Mouse (Mus musculus): ENCODE measurements around the gene Gm28230.

The Gm28230 gene

GRCm38 (mm10) chr2:74722949-74723348, 3.6 kb upstream of the Gm28230 start:
- DNase-seq (ENCODE audit: low spot score in 2 of 2), result no peak

- DNase-seq (ENCODE audit: low spot score in 2 of 2), result no peak
Measured at GRCm38 (mm10) chr2:74724244-74725015, 2.1 kb upstream of the Gm28230 start.

DNA sequence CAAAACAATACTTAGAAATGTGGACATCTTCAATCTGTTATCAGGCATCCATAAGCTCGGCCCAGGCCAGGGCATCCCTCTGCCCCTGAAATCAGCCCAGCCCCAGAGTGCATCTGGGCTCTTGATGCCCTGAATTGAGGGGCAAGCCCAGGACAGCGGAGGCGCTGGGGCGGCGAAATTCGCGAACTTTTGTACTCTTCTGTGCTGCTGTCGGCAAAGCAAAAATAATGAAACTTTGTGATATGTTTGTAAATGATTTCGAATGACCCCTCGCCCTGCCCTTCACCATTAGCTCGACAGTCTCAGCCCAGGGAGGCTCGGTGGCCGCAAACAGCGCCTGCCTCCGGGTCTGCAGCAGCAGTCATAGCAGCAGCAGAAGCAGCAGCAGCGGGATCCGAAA, 1.4 kb upstream of the Gm28230 start:
- DNase-seq (ENCODE audit: low spot score in 2 of 2), result no peak

DNA sequence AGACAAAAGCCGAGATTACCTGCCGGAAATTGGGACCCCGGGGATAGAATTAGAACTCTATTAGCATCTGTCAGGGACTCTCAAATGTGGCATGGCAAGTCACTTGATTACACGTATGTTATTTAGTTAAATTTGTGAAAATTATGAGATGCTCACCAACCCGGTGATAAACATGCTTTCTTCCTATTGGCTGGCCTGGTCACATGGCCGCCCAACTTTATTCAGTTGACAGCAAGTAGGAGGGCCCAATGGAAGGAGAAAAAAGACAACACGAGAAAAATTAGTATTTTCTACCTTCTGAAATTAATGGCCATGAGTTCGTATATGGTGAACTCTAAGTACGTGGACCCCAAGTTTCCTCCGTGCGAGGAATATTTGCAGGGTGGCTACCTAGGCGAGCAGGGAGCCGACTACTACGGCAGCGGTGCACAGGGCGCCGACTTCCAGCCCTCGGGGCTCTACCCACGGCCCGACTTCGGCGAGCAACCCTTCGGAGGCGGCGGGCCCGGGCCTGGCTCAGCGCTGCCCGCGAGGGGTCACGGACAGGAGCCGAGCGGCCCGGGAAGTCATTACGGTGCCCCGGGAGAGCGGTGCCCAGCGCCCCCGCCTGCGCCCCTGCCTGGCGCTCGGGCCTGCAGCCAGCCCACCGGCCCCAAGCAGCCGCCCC, 578 bp downstream of the Gm28230 start:
- no peak for DNase-seq (ENCODE audit: low spot score in 2 of 2)

DNA sequence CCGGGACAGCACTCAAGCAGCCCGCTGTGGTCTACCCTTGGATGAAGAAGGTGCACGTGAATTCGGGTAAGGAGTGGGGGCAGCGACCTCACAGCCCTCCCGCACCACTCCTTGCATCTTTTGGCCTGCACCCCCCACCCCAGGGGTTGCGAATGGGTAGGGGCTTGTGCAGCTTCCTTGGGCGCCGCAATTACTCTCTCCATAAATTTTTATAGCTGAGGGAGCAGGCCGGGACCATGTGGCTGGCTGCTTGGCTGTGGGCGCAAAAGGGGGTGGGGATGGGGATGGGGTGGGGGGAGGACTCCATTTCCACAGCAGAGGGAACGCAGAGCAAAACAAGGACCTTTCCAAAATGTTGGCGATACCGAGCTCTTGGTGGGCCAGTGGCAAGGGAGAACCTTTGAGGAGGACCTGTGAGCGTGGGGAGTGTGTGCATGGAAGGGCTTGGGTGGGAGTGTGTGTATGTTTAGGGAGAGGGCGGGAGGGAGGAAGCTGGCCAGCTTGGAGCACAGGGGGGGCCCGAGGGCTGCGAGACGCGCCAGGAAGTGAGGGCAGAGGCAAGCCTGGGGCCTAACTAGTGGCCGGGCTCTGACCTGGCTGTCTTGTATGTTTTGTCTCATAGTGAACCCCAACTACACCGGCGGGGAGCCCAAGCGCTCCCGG, 1.2 kb downstream of the Gm28230 start:
- DNase-seq (ENCODE audit: low spot score in 2 of 2), result no peak

- DNase-seq (ENCODE audit: low spot score in 2 of 2), result no peak
Measured at GRCm38 (mm10) chr2:74728303-74728680, 1.8 kb downstream of the Gm28230 start.

DNA sequence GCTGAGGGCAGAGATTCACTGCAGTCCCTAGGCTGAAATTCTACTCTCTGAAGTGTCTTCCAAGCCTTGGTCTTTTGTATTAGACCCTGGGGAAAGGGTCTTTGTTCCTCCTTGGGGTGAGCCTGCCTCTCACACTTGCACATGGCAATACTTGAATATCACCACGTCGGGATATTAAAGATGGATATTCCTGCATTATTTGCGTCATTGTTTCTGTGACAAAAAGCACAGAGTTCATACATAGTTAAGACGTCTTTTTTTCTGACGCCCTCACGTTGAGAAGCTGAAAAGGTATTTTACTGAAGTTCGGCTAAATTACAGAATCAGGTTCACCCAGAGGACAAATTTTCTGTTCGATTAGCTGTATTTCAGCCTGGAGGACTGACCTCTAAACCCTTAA, 3.8 kb downstream of the Gm28230 start:
- no peak for DNase-seq (ENCODE audit: low spot score in 2 of 2)

DNA sequence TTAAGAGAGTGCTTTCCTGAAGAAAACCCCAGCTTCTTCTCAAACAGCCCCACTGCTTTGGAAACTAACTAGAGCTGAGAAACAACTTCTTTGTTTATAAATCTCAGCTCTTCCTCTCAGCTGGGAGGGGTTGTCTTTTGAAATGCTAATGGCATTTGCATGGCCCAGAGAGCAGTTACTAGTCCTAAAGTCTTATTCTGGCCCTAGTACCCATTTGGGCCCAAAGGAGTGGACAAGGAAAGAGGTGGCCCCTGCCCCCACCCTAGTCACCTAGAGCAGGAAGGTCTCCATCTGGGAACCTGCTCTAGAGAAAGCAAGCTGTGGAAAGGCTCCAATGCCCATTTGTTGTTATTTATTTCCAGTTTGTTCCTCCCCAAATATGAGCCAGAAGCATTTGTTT, 4.5 kb downstream of the Gm28230 start:
- no peak for DNase-seq (ENCODE audit: low spot score in 2 of 2)

- DNase-seq (ENCODE audit: low spot score in 2 of 2), result no peak
Measured at GRCm38 (mm10) chr2:74731799-74732512, 5.4 kb downstream of the Gm28230 start.

- no peak for DNase-seq (ENCODE audit: low spot score in 2 of 2)
Measured at GRCm38 (mm10) chr2:74732513-74733316, 6.2 kb downstream of the Gm28230 start.

- DNase-seq (ENCODE audit: low spot score in 2 of 2), result no peak
Measured at GRCm38 (mm10) chr2:74733317-74733661, 6.8 kb downstream of the Gm28230 start.

DNA sequence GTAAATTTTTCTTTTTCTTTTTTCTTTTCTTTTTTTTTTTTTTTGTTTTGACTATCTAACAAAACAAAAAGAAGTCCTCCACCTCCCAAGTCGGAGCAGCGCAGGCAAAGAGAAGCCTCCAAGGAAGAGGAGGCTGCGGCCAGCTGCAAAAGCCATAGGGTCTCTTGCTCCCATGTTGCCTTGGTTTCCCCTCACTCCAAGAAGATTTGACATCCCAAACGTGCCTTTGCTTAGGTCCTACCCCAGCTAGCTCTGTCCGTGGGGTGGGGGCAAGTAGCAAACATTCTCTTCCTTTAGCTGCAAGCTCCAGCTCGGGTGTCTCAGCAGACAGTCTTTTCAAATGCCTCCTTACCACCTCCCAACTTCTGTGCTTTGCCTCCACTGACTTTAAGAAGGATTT, 7.2 kb downstream of the Gm28230 start:
- DNase-seq (ENCODE audit: low spot score in 2 of 2), result no peak

DNA sequence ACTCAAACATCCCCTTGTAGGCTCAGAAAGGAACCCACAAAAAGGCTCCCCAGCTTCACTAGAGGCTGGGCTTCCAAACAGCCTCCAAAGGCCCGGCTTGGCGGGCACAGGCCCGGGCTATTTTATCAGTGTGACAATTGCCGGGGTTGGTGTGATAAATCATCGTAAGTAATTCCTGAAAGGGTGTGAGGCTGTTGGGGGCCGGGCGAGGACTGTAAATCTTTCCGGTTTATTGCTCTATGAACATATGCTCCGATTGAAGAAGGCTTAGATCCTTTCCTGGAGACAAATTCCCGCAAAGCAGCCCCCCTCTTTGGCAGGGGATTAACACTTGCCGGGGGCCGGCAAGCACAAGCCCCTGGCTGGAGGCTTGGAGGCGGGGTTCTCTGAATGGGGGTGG, 7.9 kb downstream of the Gm28230 start:
- DNase-seq (ENCODE audit: low spot score in 2 of 2), result no peak

DNA sequence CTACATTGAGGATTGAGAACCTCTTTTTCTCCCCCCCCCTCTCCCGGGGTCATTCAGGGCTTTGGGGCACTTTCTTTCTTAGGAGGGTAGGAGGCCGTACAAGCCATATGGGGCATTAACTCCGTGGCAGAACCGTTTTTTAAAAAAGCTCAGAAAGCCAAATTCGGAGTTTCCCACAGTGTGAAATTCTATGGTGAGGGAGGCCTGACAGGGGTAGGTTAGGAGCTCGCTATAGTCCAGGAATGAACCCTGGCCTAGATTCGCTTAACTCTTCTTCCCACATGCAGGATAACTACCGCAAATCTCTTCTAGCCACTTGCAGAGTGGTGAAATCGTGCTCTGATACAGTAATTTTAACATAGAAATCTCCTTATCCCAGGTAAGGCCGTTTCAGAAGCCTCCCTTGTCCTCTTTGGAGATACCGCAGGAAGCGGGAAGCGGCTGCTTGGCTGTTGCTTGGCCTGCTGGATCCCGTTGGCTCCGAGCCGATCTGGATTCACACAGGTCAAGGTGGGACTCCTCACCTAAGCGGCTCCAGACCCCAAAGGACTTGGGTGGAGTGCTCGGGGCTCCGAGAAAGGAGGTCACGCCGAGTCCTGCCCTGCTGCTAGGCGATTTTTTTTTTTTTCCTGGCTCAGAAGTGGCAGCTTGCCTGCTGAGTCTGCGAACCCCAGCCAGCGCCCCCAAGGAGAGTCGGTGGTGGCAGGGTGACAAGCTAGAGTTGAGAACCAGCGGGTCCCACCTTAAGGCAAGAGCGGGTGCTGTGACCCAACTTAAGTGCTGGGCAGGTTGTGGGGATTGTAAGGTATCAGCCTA, 8.7 kb downstream of the Gm28230 start:
- DNase-seq (ENCODE audit: low spot score in 2 of 2), result no peak

GRCm38 (mm10) chr2:74735851-74736687, 9.5 kb downstream of the Gm28230 start:
- no peak for DNase-seq (ENCODE audit: low spot score in 2 of 2)

- DNase-seq (ENCODE audit: low spot score in 2 of 2), result no peak
Measured at GRCm38 (mm10) chr2:74736688-74737577, 10.4 kb downstream of the Gm28230 start.

GRCm38 (mm10) chr2:74737578-74738070, 11.1 kb downstream of the Gm28230 start:
- DNase-seq (ENCODE audit: low spot score in 2 of 2), result no peak

GRCm38 (mm10) chr2:74738623-74739475, 12.3 kb downstream of the Gm28230 start:
- DNase-seq (ENCODE audit: low spot score in 2 of 2), result no peak
